Mouse (Mus musculus): ENCODE measurements around the gene Cend1.

- TF ChIP-seq CTCF (conservative IDR thresholded peaks at IDR 0.05; ENCODE audit: insufficient read depth, insufficient read length, low read depth, low read length) (no peak), POLR2A (IDR thresholded peaks at IDR 0.05; ENCODE audit: low read depth, low read length) (no peak)
Measured at GRCm38 (mm10) chr7:141471236-141471635, 41.9 kb upstream of the Cend1 start.

Measured in kidney, adult 2 months (tissue).